Mouse (Mus musculus): ENCODE data around the gene Flvcr1. TPM values are rescaled to one million over a fixed set of nuclear protein-coding genes. Genes with fewer than 3 reads are reported as not detected.

Flvcr1 gene
- polyA plus RNA-seq (2012; rRNA removed): 5.6 TPM in 2 replicates

GRCm38 (mm10) chr1:191026021-191026713 lies at the start of gene Flvcr1:
Gene Flvcr1, minus strand, starts transcription at chr1:191026158.

GRCm38 (mm10) chr1:191062781-191063485 lies 37.0 kb upstream of the Flvcr1 start, which contains the start of the genes Tatdn3 and Nsl1:
Gene Tatdn3, minus strand, starts transcription at chr1:191062932.
Gene Nsl1, plus strand, starts transcription at chr1:191063012.

GRCm38 (mm10) chr1:191036554-191037334 lies 10.8 kb upstream of the Flvcr1 start, which contains the start of gene Spata45:
Gene Spata45, plus strand, starts transcription at chr1:191036639.

GRCm38 (mm10) chr1:190979100-190979563 lies 46.8 kb downstream of the Flvcr1 start, which contains the start of gene Vash2:
Gene Vash2, minus strand, starts transcription at chr1:190979296.

Other genes with a start within 250 kb of the Flvcr1 start
- gene Rps6kc1, start 114.4 kb downstream of the Flvcr1 start, polyA plus RNA-seq (2012; rRNA removed): 2.7 and 3.5 TPM in 2 replicates
- gene Angel2, start 101.0 kb downstream of the Flvcr1 start, polyA plus RNA-seq (2012; rRNA removed): 12.6 TPM in 2 replicates
- gene Vash2, start 46.9 kb downstream of the Flvcr1 start, polyA plus RNA-seq (2012; rRNA removed): 0.30 and 0.32 TPM in 2 replicates
- gene Spata45, start 10.5 kb upstream of the Flvcr1 start, polyA plus RNA-seq (2012; rRNA removed): not detected in 2 replicates
- 7.3 and 8.6 TPM in 2 replicates for gene Tatdn3, start 36.8 kb upstream of the Flvcr1 start, polyA plus RNA-seq (2012; rRNA removed)
- gene Nsl1, start 36.9 kb upstream of the Flvcr1 start, polyA plus RNA-seq (2012; rRNA removed): 4.9 TPM in 2 replicates
- 2.1 and 2.5 TPM in 2 replicates for gene Batf3, start 71.7 kb upstream of the Flvcr1 start, polyA plus RNA-seq (2012; rRNA removed)
- gene Fam71a, start 138.7 kb upstream of the Flvcr1 start, polyA plus RNA-seq (2012; rRNA removed): not detected in 2 replicates
- 1.8 and 2.0 TPM in 2 replicates for gene Atf3, start 191.9 kb upstream of the Flvcr1 start, polyA plus RNA-seq (2012; rRNA removed)